Mouse (Mus musculus): ENCODE measurements around the gene Doc2a. TPM values are rescaled to one million over a fixed set of nuclear protein-coding genes. Genes with fewer than 3 reads are reported as not detected.

Doc2a gene
- polyA plus RNA-seq, 1 experiment from 2014 or later: 1.5 TPM

DNA sequence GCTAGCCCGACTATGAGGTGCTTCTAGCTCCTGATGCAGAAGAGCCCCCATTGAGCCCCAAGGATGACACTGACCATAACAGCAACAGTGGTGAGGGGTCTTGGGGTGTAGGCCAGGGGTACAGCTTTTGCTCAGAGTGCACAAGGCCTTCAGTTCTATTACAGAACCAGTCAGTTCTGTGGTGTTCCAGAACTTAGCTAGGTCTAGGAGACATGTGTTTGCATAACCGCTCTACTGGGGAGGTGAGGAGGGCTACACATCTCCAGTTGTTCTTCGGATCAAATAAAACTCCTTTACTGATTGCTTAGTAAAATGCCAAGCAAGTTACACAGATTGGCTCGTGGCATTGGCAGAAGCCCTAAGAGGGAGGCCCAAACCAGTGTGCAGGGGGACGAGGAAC, 15.7 kb upstream of the Doc2a start, which contains the start of gene 4930451I11Rik:
Gene 4930451I11Rik (minus strand): TSS at position 101 of the 400 bp plus-strand sequence.
- ATAC-seq (replicated peaks; ENCODE audit: insufficient number of reproducible peaks, low FRiP score, low TSS enrichment, low read depth): no peak
- H3K9ac ChIP-seq (replicated peaks; ENCODE audit: low read length): no peak within 1 kb of the TSS
- WGBS: 64% methylated on average over 5 of the region's 5 CpGs

GRCm38 (mm10) chr7:126832036-126832598, 15.1 kb upstream of the Doc2a start:
- DNase-seq (ENCODE audit: low spot score) (peak; percentile 85), ATAC-seq (replicated peaks; ENCODE audit: insufficient number of reproducible peaks, low FRiP score, low TSS enrichment, low read depth) (peak; percentile 67)
- Histone ChIP-seq H3K4me3 (ENCODE audit: low read depth, low read length) (0 out of 2 replicates have a peak overlapping the region, but pooled peaks have one; percentile 9), H3K9me3 (replicated peaks; ENCODE audit: control insufficient read depth, low read length) (no peaks in the 10 kb centered on the region), H3K27me3 (ENCODE audit: control insufficient read depth, insufficient read depth, low read length) (no peaks in the 10 kb centered on the region), H3K36me3 (replicated peaks; ENCODE audit: control insufficient read depth, insufficient read depth, low read depth, low read length) (no peaks in the 10 kb centered on the region), H3K4me1 (ENCODE audit: control insufficient read depth, insufficient read depth, low read length) (no peaks in the 10 kb centered on the region), H3K27ac (replicated peaks; ENCODE audit: low read depth, low read length) (no peak overlapping the region), H3K4me2 (ENCODE audit: low read depth, low read length) (peak overlapping the region; percentile 31), H3K9ac (replicated peaks; ENCODE audit: low read length) (no peak overlapping the region)
- 1% methylated on average over 21 of the region's 21 CpGs for WGBS

More for the DNA sequence above, 15.7 kb upstream of the Doc2a start, which contains the start of gene 4930451I11Rik:
- H3K27me3 ChIP-seq (ENCODE audit: control insufficient read depth, insufficient read depth, low read length): no peaks in the 10 kb centered on the region
- 0 out of 2 replicates have a peak within 1 kb of the TSS, but pooled peaks have one; percentile 9 for H3K4me3 ChIP-seq (ENCODE audit: low read depth, low read length)
- no peak within 1 kb of the TSS for H3K27ac ChIP-seq (replicated peaks; ENCODE audit: low read depth, low read length)
- no peak for DNase-seq (ENCODE audit: low spot score)
- no peaks in the 10 kb centered on the region for H3K36me3 ChIP-seq (replicated peaks; ENCODE audit: control insufficient read depth, insufficient read depth, low read depth, low read length)
- H3K4me1 ChIP-seq (ENCODE audit: control insufficient read depth, insufficient read depth, low read length): no peaks in the 10 kb centered on the region
- peak within 1 kb of the TSS; percentile 31 for H3K4me2 ChIP-seq (ENCODE audit: low read depth, low read length)
- H3K9me3 ChIP-seq (replicated peaks; ENCODE audit: control insufficient read depth, low read length): no peaks in the 10 kb centered on the region

DNA sequence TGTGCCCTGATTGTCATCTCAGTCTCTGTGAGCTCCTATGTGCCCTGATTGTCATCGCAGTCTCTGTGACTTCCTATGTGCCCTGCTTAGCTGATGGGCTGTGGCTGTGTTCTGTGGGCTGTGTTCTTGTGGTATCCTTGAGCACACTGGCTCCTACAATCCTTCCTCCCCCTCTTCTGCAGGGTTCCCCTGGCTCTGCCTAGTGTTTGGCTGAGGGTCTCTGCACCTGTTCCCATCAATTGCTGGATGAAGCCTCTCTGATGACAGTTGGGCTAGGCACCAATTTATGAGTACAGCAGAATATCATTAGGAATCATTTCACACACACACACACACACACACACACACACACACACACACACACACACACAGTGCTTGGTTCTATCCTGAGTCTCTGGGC, 13.9 kb upstream of the Doc2a start:
- Histone ChIP-seq H3K36me3 (replicated peaks; ENCODE audit: control insufficient read depth, insufficient read depth, low read depth, low read length) (no peaks in the 10 kb centered on the region), H3K27ac (replicated peaks; ENCODE audit: low read depth, low read length) (no peak overlapping the region), H3K4me3 (ENCODE audit: low read depth, low read length) (no peak overlapping the region), H3K4me1 (ENCODE audit: control insufficient read depth, insufficient read depth, low read length) (no peaks in the 10 kb centered on the region), H3K27me3 (ENCODE audit: control insufficient read depth, insufficient read depth, low read length) (no peaks in the 10 kb centered on the region), H3K9ac (replicated peaks; ENCODE audit: low read length) (no peak overlapping the region), H3K4me2 (ENCODE audit: low read depth, low read length) (no peak overlapping the region), H3K9me3 (replicated peaks; ENCODE audit: control insufficient read depth, low read length) (no peaks in the 10 kb centered on the region)
- DNase-seq (ENCODE audit: low spot score) (no peak), ATAC-seq (replicated peaks; ENCODE audit: insufficient number of reproducible peaks, low FRiP score, low TSS enrichment, low read depth) (no peak)
- WGBS: 89% methylated on average over 1 of the region's 1 CpGs

DNA sequence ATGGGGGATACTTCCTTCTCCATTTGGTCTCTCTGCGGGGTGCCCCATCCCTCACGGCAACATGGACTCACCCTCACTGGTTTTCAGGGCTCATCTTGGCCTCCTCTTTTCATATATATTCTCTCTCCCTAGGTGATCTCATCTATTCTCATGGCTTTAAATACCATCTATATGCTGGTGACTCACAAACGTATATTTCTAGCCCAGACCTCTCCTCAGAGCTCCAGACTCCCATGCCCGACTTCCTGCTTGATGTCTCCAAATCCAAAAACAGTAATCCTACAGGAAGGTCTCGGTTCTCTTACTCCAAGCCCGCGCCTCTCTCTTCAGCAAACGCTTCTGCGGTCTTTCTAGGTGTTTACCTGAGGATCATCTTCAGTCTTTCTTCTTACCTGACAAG, 3.9 kb upstream of the Doc2a start:
- WGBS: 81% methylated on average over 9 of the region's 9 CpGs

GRCm38 (mm10) chr7:126845516-126845915, 1.7 kb upstream of the Doc2a start:
- peaks cover 24% of the 10 kb centered on the region for H3K27me3 ChIP-seq (ENCODE audit: control insufficient read depth, insufficient read depth, low read length)
- H3K36me3 ChIP-seq (replicated peaks; ENCODE audit: control insufficient read depth, insufficient read depth, low read depth, low read length): no peaks in the 10 kb centered on the region
- no peak overlapping the region for H3K27ac ChIP-seq (replicated peaks; ENCODE audit: low read depth, low read length)
- ATAC-seq (replicated peaks; ENCODE audit: insufficient number of reproducible peaks, low FRiP score, low TSS enrichment, low read depth) (no peak), DNase-seq (ENCODE audit: low spot score) (no peak)
- H3K4me3 ChIP-seq (ENCODE audit: low read depth, low read length): no peak overlapping the region
- peaks cover 3% of the 10 kb centered on the region; the same call in 1 of the 2 replicates for H3K4me1 ChIP-seq (ENCODE audit: control insufficient read depth, insufficient read depth, low read length)
- no peak overlapping the region for H3K4me2 ChIP-seq (ENCODE audit: low read depth, low read length)
- 87% methylated on average over 2 of the region's 2 CpGs for WGBS
- no peak overlapping the region for H3K9ac ChIP-seq (replicated peaks; ENCODE audit: low read length)
- no peaks in the 10 kb centered on the region for H3K9me3 ChIP-seq (replicated peaks; ENCODE audit: control insufficient read depth, low read length)

More for the DNA sequence above, 3.9 kb upstream of the Doc2a start:
- Histone ChIP-seq H3K4me3 (ENCODE audit: low read depth, low read length) (no peak overlapping the region), H3K36me3 (replicated peaks; ENCODE audit: control insufficient read depth, insufficient read depth, low read depth, low read length) (no peaks in the 10 kb centered on the region), H3K9ac (replicated peaks; ENCODE audit: low read length) (no peak overlapping the region), H3K9me3 (replicated peaks; ENCODE audit: control insufficient read depth, low read length) (no peaks in the 10 kb centered on the region), H3K27me3 (ENCODE audit: control insufficient read depth, insufficient read depth, low read length) (peaks cover 5% of the 10 kb centered on the region), H3K27ac (replicated peaks; ENCODE audit: low read depth, low read length) (no peak overlapping the region), H3K4me2 (ENCODE audit: low read depth, low read length) (no peak overlapping the region), H3K4me1 (ENCODE audit: control insufficient read depth, insufficient read depth, low read length) (no peaks in the 10 kb centered on the region; the same call in 1 of the 2 replicates)
- ATAC-seq (replicated peaks; ENCODE audit: insufficient number of reproducible peaks, low FRiP score, low TSS enrichment, low read depth) (no peak), DNase-seq (ENCODE audit: low spot score) (no peak)

GRCm38 (mm10) chr7:126847421-126848398, 494 bp downstream of the Doc2a start:
- WGBS: under 1% methylated on average over 68 of the region's 74 CpGs
- Histone ChIP-seq H3K4me1 (ENCODE audit: control insufficient read depth, insufficient read depth, low read length) (peaks cover 3% of the 10 kb centered on the region; the same call in 1 of the 2 replicates), H3K36me3 (replicated peaks; ENCODE audit: control insufficient read depth, insufficient read depth, low read depth, low read length) (peaks cover 2% of the 10 kb centered on the region; the same call in 1 of the 2 replicates), H3K27me3 (ENCODE audit: control insufficient read depth, insufficient read depth, low read length) (peaks cover 24% of the 10 kb centered on the region), H3K4me2 (ENCODE audit: low read depth, low read length) (peak overlapping the region; percentile 100), H3K9me3 (replicated peaks; ENCODE audit: control insufficient read depth, low read length) (no peaks in the 10 kb centered on the region), H3K27ac (replicated peaks; ENCODE audit: low read depth, low read length) (no peak overlapping the region), H3K4me3 (ENCODE audit: low read depth, low read length) (peak overlapping the region; percentile 58), H3K9ac (replicated peaks; ENCODE audit: low read length) (peak overlapping the region; percentile 68)
- ATAC-seq (replicated peaks; ENCODE audit: insufficient number of reproducible peaks, low FRiP score, low TSS enrichment, low read depth) (peak; percentile 45; the same call in 1 of the 2 replicates), DNase-seq (ENCODE audit: low spot score) (peak; percentile 72)

GRCm38 (mm10) chr7:126848794-126849193, 1.6 kb downstream of the Doc2a start:
- peaks cover 3% of the 10 kb centered on the region; the same call in 1 of the 2 replicates for H3K4me1 ChIP-seq (ENCODE audit: control insufficient read depth, insufficient read depth, low read length)
- no peaks in the 10 kb centered on the region for H3K9me3 ChIP-seq (replicated peaks; ENCODE audit: control insufficient read depth, low read length)
- peaks cover 24% of the 10 kb centered on the region for H3K27me3 ChIP-seq (ENCODE audit: control insufficient read depth, insufficient read depth, low read length)
- 0 out of 2 replicates have a peak overlapping the region, but pooled peaks have one; percentile 25 for H3K9ac ChIP-seq (replicated peaks; ENCODE audit: low read length)
- peak overlapping the region; percentile 58; the same call in 1 of the 2 replicates for H3K4me3 ChIP-seq (ENCODE audit: low read depth, low read length)
- ATAC-seq (replicated peaks; ENCODE audit: insufficient number of reproducible peaks, low FRiP score, low TSS enrichment, low read depth) (0 out of 2 replicates have a peak, but pooled peaks have one; percentile 12), DNase-seq (ENCODE audit: low spot score) (no peak)
- H3K36me3 ChIP-seq (replicated peaks; ENCODE audit: control insufficient read depth, insufficient read depth, low read depth, low read length): peaks cover 2% of the 10 kb centered on the region; the same call in 1 of the 2 replicates
- H3K4me2 ChIP-seq (ENCODE audit: low read depth, low read length): peak overlapping the region; percentile 100
- H3K27ac ChIP-seq (replicated peaks; ENCODE audit: low read depth, low read length): no peak overlapping the region
- 28% methylated on average over 10 of the region's 10 CpGs for WGBS
